Mouse (Mus musculus): Measurements from ENCODE around the gene Arpc5.
"Not testable (repeated sequence)": the region's sequence is repeated elsewhere in the genome, so short reads cannot be mapped to it uniquely, and the experiment has no call there.

DNA sequence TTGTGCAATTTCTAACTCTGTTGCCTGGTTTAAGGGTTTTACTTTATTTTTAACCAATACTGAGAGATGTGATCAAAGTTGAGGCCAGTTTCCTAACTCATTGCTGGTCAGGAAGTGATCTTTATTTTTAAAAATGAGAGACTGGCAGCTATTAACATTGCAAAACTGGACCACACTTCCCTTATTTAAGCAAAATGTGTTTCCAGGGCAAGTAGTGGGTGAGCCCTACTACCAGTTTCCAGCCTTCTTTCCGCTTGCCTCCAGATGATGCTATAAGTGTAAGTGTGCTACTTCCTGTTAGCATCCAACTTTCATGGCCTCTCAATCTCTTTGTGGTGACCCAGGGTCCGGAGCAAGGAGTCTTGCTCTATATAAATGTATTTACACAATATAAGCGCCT is 8.3 kb downstream of the Arpc5 start:
- TF ChIP-seq CTCF, EP300 (IDR thresholded peaks at IDR 0.05; ENCODE audit: low read depth): not testable (repeated sequence)

Data from liver, embryonic 14.5 days (tissue).